Mouse (Mus musculus) liver, adult 2 months (tissue): ENCODE results near the gene Hmox2.

ENCODE experiments used
- CTCF ChIP-seq: fragments of 200-500 bp; IDR thresholded peaks from 2 replicates; pipeline ENCODE4 v1.5.1; 2011; ENCODE audit warnings: low read depth, low read length, control low read depth
- POLR2A ChIP-seq: fragments of 200-500 bp; IDR thresholded peaks from 2 replicates; pipeline ENCODE4 v1.6.1; 2011; ENCODE audit warnings: low read length, control low read depth; ENCODE audit not compliant: insufficient read depth; ENCODE audit errors: extremely low read depth

DNA sequence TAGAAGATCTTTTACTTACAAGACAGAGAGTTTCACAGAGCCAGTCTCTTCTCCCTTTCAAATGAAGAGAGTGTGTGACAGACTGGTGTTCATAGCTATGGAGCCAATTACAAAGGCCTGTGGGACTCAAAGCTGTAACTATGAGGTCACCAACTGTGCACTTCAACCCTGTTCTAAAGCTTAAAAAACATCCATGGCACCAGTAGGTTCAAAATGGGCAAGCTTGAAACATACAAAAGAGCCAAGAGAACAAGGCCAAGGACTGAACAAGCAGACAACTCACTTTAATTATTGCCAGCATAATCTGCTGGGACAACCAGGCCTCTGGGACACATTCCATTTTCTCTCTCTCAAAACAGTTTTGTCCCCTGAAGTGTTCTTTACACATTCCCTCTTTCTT lies 62.0 kb downstream of the Hmox2 start:
- TF ChIP-seq CTCF (no peak), POLR2A (no peak)
